Mouse (Mus musculus) brain, embryonic 14.5 days (tissue): ENCODE measurements around the gene Adra1b.

Experiments
- CTCF ChIP-seq: fragments of 200-500 bp; IDR thresholded peaks from 2 replicates; pipeline ENCODE4 v1.5.1; 2012; ENCODE audit warnings: inconsistent platforms, mild to moderate bottlenecking, moderate library complexity, borderline replicate concordance; ENCODE audit not compliant: insufficient read depth, insufficient read length; ENCODE audit errors: extremely low read depth
- POLR2A ChIP-seq: fragments of 200-500 bp; IDR thresholded peaks from 2 replicates; pipeline ENCODE4 v1.6.1; 2012; ENCODE audit warnings: mild to moderate bottlenecking, inconsistent platforms, borderline replicate concordance; ENCODE audit not compliant: poor library complexity, insufficient read depth, insufficient read length, severe bottlenecking; ENCODE audit errors: extremely low read depth

- no peak for TF ChIP-seq CTCF
- TF ChIP-seq POLR2A: no peak
Measured at GRCm38 (mm10) chr11:43936023-43936422, 35.0 kb upstream of the Adra1b start.
